Mouse (Mus musculus): ENCODE results near the gene Ccser1. TPM values are rescaled to one million over a fixed set of nuclear protein-coding genes. Genes with fewer than 3 reads are reported as not detected.
"Not testable (repeated sequence)": the region's sequence is repeated elsewhere in the genome, so short reads cannot be mapped to it uniquely, and the experiment has no call there.

The Ccser1 gene
- total RNA-seq, 2 experiments from 2014 or later: 1.6 to 1.8 TPM

GRCm38 (mm10) chr6:61225302-61225701, 45.2 kb downstream of the Ccser1 start:
- no peak for DNase-seq

GRCm38 (mm10) chr6:61230058-61230718, 50.1 kb downstream of the Ccser1 start:
- DNase-seq: no peak

- no peak for DNase-seq
These were observed 52.9 kb downstream of the Ccser1 start for GRCm38 (mm10) chr6:61233060-61233459.

- DNase-seq: no peak
These were observed 53.5 kb downstream of the Ccser1 start for GRCm38 (mm10) chr6:61233548-61234187.

GRCm38 (mm10) chr6:61240618-61241017, 60.5 kb downstream of the Ccser1 start:
- DNase-seq: no peak

GRCm38 (mm10) chr6:61242556-61242955, 62.4 kb downstream of the Ccser1 start:
- no peak for DNase-seq

GRCm38 (mm10) chr6:61246523-61246922, 66.4 kb downstream of the Ccser1 start:
- DNase-seq: no peak

- no peak for DNase-seq
These were observed 67.8 kb downstream of the Ccser1 start for GRCm38 (mm10) chr6:61247842-61248472.

- DNase-seq: no peak
These were observed 68.6 kb downstream of the Ccser1 start for GRCm38 (mm10) chr6:61248700-61249099.

- no peak for DNase-seq
These were observed 71.1 kb downstream of the Ccser1 start for GRCm38 (mm10) chr6:61251232-61251631.

GRCm38 (mm10) chr6:61252912-61253311, 72.8 kb downstream of the Ccser1 start:
- no peak for DNase-seq

- not testable (repeated sequence) for DNase-seq
These were observed 75.8 kb downstream of the Ccser1 start for GRCm38 (mm10) chr6:61255874-61256273.

- no peak for DNase-seq
These were observed 78.9 kb downstream of the Ccser1 start for GRCm38 (mm10) chr6:61258847-61259634.

- no peak for DNase-seq
These were observed 81.3 kb downstream of the Ccser1 start for GRCm38 (mm10) chr6:61261381-61261780.

- DNase-seq: no peak
These were observed 82.3 kb downstream of the Ccser1 start for GRCm38 (mm10) chr6:61262448-61262847.

- DNase-seq: no peak
These were observed 83.2 kb downstream of the Ccser1 start for GRCm38 (mm10) chr6:61263291-61263690.

- DNase-seq: no peak
These were observed 90.9 kb downstream of the Ccser1 start for GRCm38 (mm10) chr6:61271033-61271432.

GRCm38 (mm10) chr6:61273430-61273829, 93.3 kb downstream of the Ccser1 start:
- DNase-seq: no peak

GRCm38 (mm10) chr6:61279506-61279905, 99.4 kb downstream of the Ccser1 start:
- peak; percentile 38 for DNase-seq

- DNase-seq: no peak
These were observed 112.8 kb downstream of the Ccser1 start for GRCm38 (mm10) chr6:61292927-61293326.

GRCm38 (mm10) chr6:61295535-61295934, 115.4 kb downstream of the Ccser1 start:
- DNase-seq: no peak

GRCm38 (mm10) chr6:61296188-61297037, 116.3 kb downstream of the Ccser1 start:
- no peak for DNase-seq
